Mouse (Mus musculus) limb, embryonic 11.5 days (tissue): ENCODE data around the gene Mgat3. TPM values are rescaled to one million over a fixed set of nuclear protein-coding genes. Genes with fewer than 3 reads are reported as not detected.
A peak's percentile ranks its signal among the peaks of the same experiment; 100 is the strongest.

Experiments
- ATAC-seq: fragments of 200-750 bp; cut with Nextera tagmentation; 2 replicates; pipeline ENCODE4 v1.8.0; 2017; ENCODE audit warnings: low read depth; ENCODE audit not compliant: insufficient number of reproducible peaks, low FRiP score, low TSS enrichment
- DNase-seq: peaks from one replicate; pipeline ENCODE4 v3.0.0-alpha.2; 2015; ENCODE audit warnings: low spot score
- H3K27ac ChIP-seq: fragments of 300-500 bp; sonication (generic); replicated peaks from 2 replicates; pipeline ENCODE4 v1.5.1; 2014; ENCODE audit warnings: low read depth, mild to moderate bottlenecking, low read length
- H3K27me3 ChIP-seq: fragments of 300-500 bp; sonication (generic); 2 replicates; pipeline ENCODE4 v1.6.1; 2014; ENCODE audit warnings: mild to moderate bottlenecking, low read length, mixed read lengths; ENCODE audit not compliant: control insufficient read depth, insufficient read depth
- H3K36me3 ChIP-seq: fragments of 300-500 bp; sonication (generic); 2 replicates; pipeline ENCODE4 v1.6.1; 2014; ENCODE audit warnings: mild to moderate bottlenecking, low read length, moderate library complexity, mixed read lengths; ENCODE audit not compliant: control insufficient read depth, insufficient read depth
- H3K4me1 ChIP-seq: fragments of 300-500 bp; sonication (generic); 2 replicates; pipeline ENCODE4 v1.6.1; 2014; ENCODE audit warnings: low read length, mixed read lengths; ENCODE audit not compliant: control insufficient read depth, insufficient read depth
- H3K4me2 ChIP-seq: fragments of 300-500 bp; sonication (generic); 2 replicates; pipeline ENCODE4 v1.6.1; 2014; ENCODE audit warnings: low read depth, mild to moderate bottlenecking, moderate library complexity; ENCODE audit not compliant: severe bottlenecking
- H3K4me3 ChIP-seq: fragments of 300-500 bp; sonication (generic); 2 replicates; pipeline ENCODE4 v1.5.1; 2014; ENCODE audit warnings: low read depth, low read length
- H3K9ac ChIP-seq: fragments of 300-500 bp; sonication (generic); 2 replicates; pipeline ENCODE4 v1.6.1; 2014; ENCODE audit warnings: mild to moderate bottlenecking, low read length
- H3K9me3 ChIP-seq: fragments of 300-500 bp; sonication (generic); 2 replicates; pipeline ENCODE4 v1.6.1; 2016; ENCODE audit warnings: low read length; ENCODE audit not compliant: control insufficient read depth
- WGBS: fragments of 180-500 bp; shearing (Covaris S2); extraction: QIAGEN DNeasy Blood & Tissue Kit; methylation state at CpG from one replicate; pipeline ENCODE4 v1.1.7; 2014; 5-methylcytosine and 5-hydroxymethylcytosine counted together
- polyA plus RNA-seq: library from polyadenylated mRNA; unstranded; fragments of >200 nt; fragmentation: Nextera tagmentation; extraction: Ambion mirVana; gene quantifications from 2 replicates; pipeline ENCODE4 v1.2.1, GENCODE M21; 2014

Mgat3 gene
- polyA plus RNA-seq, 1 experiment from 2014 or later = 6.5 TPM

GRCm38 (mm10) chr15:80191585-80192245, 18.2 kb downstream of the Mgat3 start:
- Histone ChIP-seq H3K27ac (no peak overlapping the region), H3K4me1 (no peaks in the 10 kb centered on the region), H3K4me3 (no peak overlapping the region), H3K36me3 (no peaks in the 10 kb centered on the region; the same call in 1 of the 2 replicates), H3K9me3 (no peaks in the 10 kb centered on the region), H3K9ac (no peak overlapping the region), H3K4me2 (no peak overlapping the region), H3K27me3 (no peaks in the 10 kb centered on the region)
- DNase-seq = no peak
- ATAC-seq = no peak
- 63% methylated on average over 8 of the region's 8 CpGs for WGBS

GRCm38 (mm10) chr15:80192246-80192585, 18.7 kb downstream of the Mgat3 start:
- Histone ChIP-seq H3K36me3 (no peaks in the 10 kb centered on the region; the same call in 1 of the 2 replicates), H3K27ac (no peak overlapping the region), H3K9me3 (no peaks in the 10 kb centered on the region), H3K4me3 (no peak overlapping the region), H3K27me3 (no peaks in the 10 kb centered on the region), H3K4me2 (no peak overlapping the region), H3K4me1 (no peaks in the 10 kb centered on the region), H3K9ac (no peak overlapping the region)
- DNase-seq (no peak), ATAC-seq (no peak)
- 95% methylated on average over 6 of the region's 6 CpGs for WGBS

GRCm38 (mm10) chr15:80192847-80193246, 19.3 kb downstream of the Mgat3 start:
- Histone ChIP-seq H3K4me1 (no peaks in the 10 kb centered on the region), H3K9ac (no peak overlapping the region), H3K27me3 (no peaks in the 10 kb centered on the region), H3K4me3 (no peak overlapping the region), H3K36me3 (no peaks in the 10 kb centered on the region; the same call in 1 of the 2 replicates), H3K4me2 (no peak overlapping the region), H3K27ac (no peak overlapping the region), H3K9me3 (no peaks in the 10 kb centered on the region)
- DNase-seq = no peak
- WGBS = 86% methylated on average over 7 of the region's 7 CpGs
- no peak for ATAC-seq

- no peak overlapping the region for H3K27ac ChIP-seq
- H3K9ac ChIP-seq = no peak overlapping the region
- H3K4me2 ChIP-seq = no peak overlapping the region
- 86% methylated on average over 2 of the region's 2 CpGs for WGBS
- H3K4me3 ChIP-seq = no peak overlapping the region
- no peaks in the 10 kb centered on the region for H3K4me1 ChIP-seq
- ATAC-seq (no peak), DNase-seq (no peak)
- no peaks in the 10 kb centered on the region for H3K27me3 ChIP-seq
- H3K9me3 ChIP-seq = no peaks in the 10 kb centered on the region
- no peaks in the 10 kb centered on the region for H3K36me3 ChIP-seq
Observed at GRCm38 (mm10) chr15:80199556-80199955, 26.0 kb downstream of the Mgat3 start.

GRCm38 (mm10) chr15:80202111-80202775, 28.7 kb downstream of the Mgat3 start:
- no peak overlapping the region for H3K27ac ChIP-seq
- no peak overlapping the region for H3K4me3 ChIP-seq
- H3K9ac ChIP-seq = no peak overlapping the region
- no peak overlapping the region for H3K4me2 ChIP-seq
- no peaks in the 10 kb centered on the region for H3K27me3 ChIP-seq
- ATAC-seq = no peak
- H3K9me3 ChIP-seq = no peaks in the 10 kb centered on the region
- no peaks in the 10 kb centered on the region for H3K36me3 ChIP-seq
- WGBS = 84% methylated on average over 6 of the region's 6 CpGs
- no peak for DNase-seq
- no peaks in the 10 kb centered on the region for H3K4me1 ChIP-seq

- WGBS = 32% methylated on average over 4 of the region's 4 CpGs
- no peaks in the 10 kb centered on the region for H3K4me1 ChIP-seq
- no peak overlapping the region for H3K9ac ChIP-seq
- DNase-seq (peak; percentile 73), ATAC-seq (no peak)
- H3K36me3 ChIP-seq = no peaks in the 10 kb centered on the region
- H3K9me3 ChIP-seq = no peaks in the 10 kb centered on the region
- no peak overlapping the region for H3K27ac ChIP-seq
- no peaks in the 10 kb centered on the region for H3K27me3 ChIP-seq
- H3K4me2 ChIP-seq = no peak overlapping the region
- no peak overlapping the region for H3K4me3 ChIP-seq
Observed at GRCm38 (mm10) chr15:80203406-80203805, 29.9 kb downstream of the Mgat3 start.

- Histone ChIP-seq H3K4me1 (no peaks in the 10 kb centered on the region), H3K9me3 (no peaks in the 10 kb centered on the region), H3K9ac (no peak overlapping the region), H3K4me2 (no peak overlapping the region), H3K27me3 (no peaks in the 10 kb centered on the region), H3K4me3 (no peak overlapping the region), H3K27ac (no peak overlapping the region), H3K36me3 (no peaks in the 10 kb centered on the region)
- DNase-seq (no peak), ATAC-seq (no peak)
- 92% methylated on average over 3 of the region's 3 CpGs for WGBS
Observed at GRCm38 (mm10) chr15:80206057-80206565, 32.6 kb downstream of the Mgat3 start.

GRCm38 (mm10) chr15:80208446-80208845, 34.9 kb downstream of the Mgat3 start:
- 30% methylated on average over 4 of the region's 4 CpGs for WGBS
- DNase-seq = no peak
- H3K4me2 ChIP-seq = no peak overlapping the region
- H3K27ac ChIP-seq = no peak overlapping the region
- no peak for ATAC-seq
- no peaks in the 10 kb centered on the region for H3K9me3 ChIP-seq
- H3K36me3 ChIP-seq = peaks cover 2% of the 10 kb centered on the region; the same call in 1 of the 2 replicates
- no peak overlapping the region for H3K4me3 ChIP-seq
- H3K4me1 ChIP-seq = no peaks in the 10 kb centered on the region
- H3K27me3 ChIP-seq = no peaks in the 10 kb centered on the region
- no peak overlapping the region for H3K9ac ChIP-seq
